In the genomic region with DNA sequence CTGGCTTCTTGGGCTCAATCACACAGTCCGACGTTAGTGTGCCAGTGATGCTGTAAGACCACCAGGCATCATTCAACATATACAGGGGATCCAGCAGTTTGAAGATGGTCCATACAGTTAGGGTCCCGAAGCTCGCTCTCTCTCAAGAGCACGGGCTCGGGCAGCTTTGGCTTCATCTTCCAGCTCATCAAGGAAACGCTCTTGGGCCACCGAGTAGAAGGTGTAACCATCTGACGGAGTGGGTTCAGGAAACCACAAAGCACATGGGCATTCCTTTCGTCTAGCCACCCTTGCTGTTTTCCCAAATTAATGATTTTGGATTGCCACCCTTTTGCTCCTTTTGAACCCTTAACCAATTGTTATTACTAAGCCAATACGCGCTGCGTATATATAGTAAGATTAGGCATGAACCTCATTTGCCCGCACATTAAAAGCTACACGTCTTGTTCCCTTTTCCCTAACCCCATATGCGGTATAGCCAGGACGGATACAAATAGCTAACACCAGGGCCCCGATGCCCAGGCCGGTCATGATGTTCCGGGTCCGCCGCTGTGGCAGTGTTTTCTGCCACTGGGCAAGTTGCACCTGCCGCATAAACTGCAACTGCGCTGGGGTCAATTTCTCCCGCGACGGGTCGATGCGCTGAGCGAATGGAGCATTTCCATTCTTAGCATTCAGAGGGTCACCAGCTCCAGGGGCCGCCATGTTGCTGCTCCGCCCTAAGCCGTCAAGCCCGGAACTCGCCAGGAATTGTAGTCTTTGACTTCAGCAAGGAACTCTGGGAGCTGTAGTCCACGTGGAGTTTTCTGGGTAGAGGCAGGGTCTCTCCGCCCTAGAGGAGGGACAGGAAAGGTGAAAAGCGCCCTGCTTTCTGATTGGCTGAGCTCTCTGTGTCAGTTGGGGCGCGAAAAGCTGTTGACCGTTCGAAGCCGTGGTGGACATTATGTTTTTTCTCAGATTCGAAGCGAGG, we compare ENCODE assay signal across 8 mouse cellular contexts. TPM values are rescaled to one million over a fixed set of nuclear protein-coding genes. Genes with fewer than 3 reads are reported as not detected.
DNase-seq lines count a peak whose midpoint lies in the region; ATAC-seq and TF ChIP-seq lines count a peak whose summit lies in the region.

A gene (plus strand): TSS at position 790 of the 970 bp plus-strand sequence.
A gene (minus strand): TSS at position 892 of the 970 bp plus-strand sequence.

- DNase-seq in heart, adult 9 months (ENCODE audit: low spot score in 2 of 2): peak; percentile 86 to 87
- DNase-seq in kidney, adult 9 months: peak; percentile 92
- DNase-seq in spleen, adult 2 months (ENCODE audit: low read depth in 1 of 2, low spot score in 2 of 2): peak; percentile 57 to 84

- TF ChIP-seq CTCF in C2C12 (IDR thresholded peaks at IDR 0.05; ENCODE audit: control insufficient read depth, insufficient read depth, insufficient read length): no peak
- TF ChIP-seq CTCF in bone marrow macrophage, adult 2 months (IDR thresholded peaks at IDR 0.05; ENCODE audit: low read depth, low read length): no peak
- no peak for TF ChIP-seq CTCF in spleen, adult 2 months (IDR thresholded peaks at IDR 0.05; ENCODE audit: extremely low read depth, insufficient read depth, insufficient read length, insufficient replicate concordance)

- no peaks in the 10 kb centered on the region for H3K79me3 ChIP-seq in C2C12 (ENCODE audit: low read depth)

- no peaks in the 10 kb centered on the region for H3K36me3 ChIP-seq in C2C12 (ENCODE audit: control insufficient read depth, insufficient read depth)
- H3K36me3 ChIP-seq in embryonic facial prominence, embryonic 15.5 days: peaks cover 9% of the 10 kb centered on the region; the same call in 1 of the 2 replicates
- peaks cover 14% of the 10 kb centered on the region for H3K36me3 ChIP-seq in limb, embryonic 13.5 days
- H3K36me3 ChIP-seq in midbrain, embryonic 15.5 days (replicated peaks): no peaks in the 10 kb centered on the region
- peaks cover 2% of the 10 kb centered on the region for H3K36me3 ChIP-seq in spleen, adult 2 months (ENCODE audit: control insufficient read depth, insufficient read depth, low read length)

- H3K9me3 ChIP-seq in embryonic facial prominence, embryonic 15.5 days (replicated peaks): no peaks in the 10 kb centered on the region
- no peaks in the 10 kb centered on the region for H3K9me3 ChIP-seq in limb, embryonic 13.5 days
- no peaks in the 10 kb centered on the region for H3K9me3 ChIP-seq in midbrain, embryonic 15.5 days

- H3K4me3 ChIP-seq in C2C12 (ENCODE audit: insufficient read depth, poor library complexity, severe bottlenecking): peak within 1 kb of the TSS; percentile 56
- H3K4me3 ChIP-seq in bone marrow macrophage, adult 2 months (ENCODE audit: insufficient read depth, low read length): peak within 1 kb of the TSS; percentile 95
- peak within 1 kb of the TSS; percentile 90 for H3K4me3 ChIP-seq in embryonic facial prominence, embryonic 15.5 days (replicated peaks)
- H3K4me3 ChIP-seq in limb, embryonic 13.5 days: peak within 1 kb of the TSS; percentile 72
- H3K4me3 ChIP-seq in midbrain, embryonic 15.5 days: peak within 1 kb of the TSS; percentile 71
- peak within 1 kb of the TSS; percentile 85 for H3K4me3 ChIP-seq in spleen, adult 2 months (ENCODE audit: extremely low read depth, insufficient read depth, insufficient read length)

- TF ChIP-seq POLR2A in bone marrow macrophage, adult 2 months (IDR thresholded peaks at IDR 0.05; ENCODE audit: borderline replicate concordance, low read depth, low read length): peak; percentile 73; the same call in 1 of the 2 replicates
- peak; percentile 52 for TF ChIP-seq POLR2A in spleen, adult 2 months (IDR thresholded peaks at IDR 0.05; ENCODE audit: low read depth, low read length)

- 8% methylated on average over 45 of the region's 45 CpGs for WGBS in embryonic facial prominence, embryonic 15.5 days
- 11% methylated on average over 45 of the region's 45 CpGs for WGBS in limb, embryonic 13.5 days
- 10% methylated on average over 45 of the region's 45 CpGs for WGBS in midbrain, embryonic 15.5 days
- WGBS in spleen, adult 2 months: 5% methylated on average over 45 of the region's 45 CpGs

- H3ac ChIP-seq in C2C12 (ENCODE audit: control insufficient read depth, insufficient read length, low read depth): peak within 1 kb of the TSS; percentile 96

- H3K4me2 ChIP-seq in embryonic facial prominence, embryonic 15.5 days (replicated peaks): peak within 1 kb of the TSS; percentile 71
- H3K4me2 ChIP-seq in limb, embryonic 13.5 days (replicated peaks): peak within 1 kb of the TSS; percentile 77
- H3K4me2 ChIP-seq in midbrain, embryonic 15.5 days: peak within 1 kb of the TSS; percentile 89

- H3K9ac ChIP-seq in embryonic facial prominence, embryonic 15.5 days: peak within 1 kb of the TSS; percentile 82
- H3K9ac ChIP-seq in limb, embryonic 13.5 days: peak within 1 kb of the TSS; percentile 80
- H3K9ac ChIP-seq in midbrain, embryonic 15.5 days: peak within 1 kb of the TSS; percentile 80

- peak; percentile 93 for ATAC-seq in embryonic facial prominence, embryonic 15.5 days (ENCODE audit: insufficient number of reproducible peaks, low FRiP score, low TSS enrichment, low read depth)
- peak; percentile 95 for ATAC-seq in limb, embryonic 13.5 days (ENCODE audit: low FRiP score, low read depth)
- ATAC-seq in midbrain, embryonic 15.5 days (replicated peaks): peak; percentile 96

- H3K27ac ChIP-seq in bone marrow macrophage, adult 2 months (ENCODE audit: insufficient read depth, low read depth, low read length): peak within 1 kb of the TSS; percentile 53
- peak within 1 kb of the TSS; percentile 67 for H3K27ac ChIP-seq in embryonic facial prominence, embryonic 15.5 days (replicated peaks)
- 0 out of 2 replicates have a peak within 1 kb of the TSS, but pooled peaks have one; percentile 40 for H3K27ac ChIP-seq in limb, embryonic 13.5 days
- peak within 1 kb of the TSS; percentile 83 for H3K27ac ChIP-seq in midbrain, embryonic 15.5 days
- H3K27ac ChIP-seq in spleen, adult 2 months (ENCODE audit: insufficient read depth, low read length): 0 out of 2 replicates have a peak within 1 kb of the TSS, but pooled peaks have one; percentile 24

- peaks cover 18% of the 10 kb centered on the region for H3K4me1 ChIP-seq in bone marrow macrophage, adult 2 months (ENCODE audit: control insufficient read depth, insufficient read depth, low read length)
- peaks cover 33% of the 10 kb centered on the region for H3K4me1 ChIP-seq in embryonic facial prominence, embryonic 15.5 days
- H3K4me1 ChIP-seq in limb, embryonic 13.5 days: peaks cover 27% of the 10 kb centered on the region
- H3K4me1 ChIP-seq in midbrain, embryonic 15.5 days: peaks cover 30% of the 10 kb centered on the region
- peaks cover 9% of the 10 kb centered on the region; the same call in 1 of the 2 replicates for H3K4me1 ChIP-seq in spleen, adult 2 months (ENCODE audit: control insufficient read depth, insufficient read depth, insufficient read length)

- peaks cover 10% of the 10 kb centered on the region for H3K79me2 ChIP-seq in C2C12 (ENCODE audit: control insufficient read depth, insufficient read depth)

- H3K27me3 ChIP-seq in C2C12 (ENCODE audit: control insufficient read depth, insufficient read depth, insufficient read length): peaks cover 3% of the 10 kb centered on the region
- no peaks in the 10 kb centered on the region for H3K27me3 ChIP-seq in embryonic facial prominence, embryonic 15.5 days
- peaks cover 16% of the 10 kb centered on the region; the same call in 1 of the 2 replicates for H3K27me3 ChIP-seq in limb, embryonic 13.5 days
- no peaks in the 10 kb centered on the region for H3K27me3 ChIP-seq in midbrain, embryonic 15.5 days (replicated peaks)
- no peaks in the 10 kb centered on the region for H3K27me3 ChIP-seq in spleen, adult 2 months (ENCODE audit: control insufficient read depth, insufficient read depth, low read length)

TF ChIP-seq in C2C12, 6 proteins besides CTCF, POLR2A, EP300 and RAD21:
- TF ChIP-seq MYOD1 (IDR thresholded peaks at IDR 0.05; ENCODE audit: control insufficient read depth, insufficient read length, low read depth) (no peak), USF1 (IDR thresholded peaks at IDR 0.05; ENCODE audit: low read depth) (peak; percentile 25), MAX (IDR thresholded peaks at IDR 0.05) (peak; percentile 63)
TF ChIP-seq in C2C12: peak in this region for 2.

RNA-seq across cellular contexts. Expression of the first gene that starts in this region (rescaled TPM):
- polyA plus RNA-seq in C2C12 (2012; fragmentation: generic; extraction: Trizol): 0.05 TPM
- 1.0 and 1.6 TPM in 2 replicates for polyA plus RNA-seq in bone marrow macrophage, adult 2 months (2012; ENCODE audit: insufficient read depth, insufficient read length, missing spikeins)
- polyA plus RNA-seq in embryonic facial prominence, embryonic 15.5 days (2015; fragmentation: Nextera tagmentation; extraction: Ambion mirVana): 1.1 and 1.9 TPM in 2 replicates
- polyA plus RNA-seq in limb, embryonic 13.5 days (2015; fragmentation: Nextera tagmentation; extraction: Ambion mirVana): 1.7 and 1.9 TPM in 2 replicates
- 0.93 and 1.3 TPM in 2 replicates for polyA plus RNA-seq in midbrain, embryonic 15.5 days (2015; fragmentation: Nextera tagmentation; extraction: Ambion mirVana)
- 0.06 and 0.19 TPM in 2 replicates for polyA plus RNA-seq in spleen, adult 2 months (2012; rRNA removed)

RNA-seq across cellular contexts. Expression of the second gene that starts in this region (rescaled TPM):
- 85.2 TPM for polyA plus RNA-seq in C2C12 (2012; fragmentation: generic; extraction: Trizol)
- polyA plus RNA-seq in bone marrow macrophage, adult 2 months (2012; ENCODE audit: insufficient read depth, insufficient read length, missing spikeins): 60.1 and 63.3 TPM in 2 replicates
- 160 and 165 TPM in 2 replicates for polyA plus RNA-seq in embryonic facial prominence, embryonic 15.5 days (2015; fragmentation: Nextera tagmentation; extraction: Ambion mirVana)
- polyA plus RNA-seq in limb, embryonic 13.5 days (2015; fragmentation: Nextera tagmentation; extraction: Ambion mirVana): 172 and 175 TPM in 2 replicates
- 202 and 204 TPM in 2 replicates for polyA plus RNA-seq in midbrain, embryonic 15.5 days (2015; fragmentation: Nextera tagmentation; extraction: Ambion mirVana)
- polyA plus RNA-seq in spleen, adult 2 months (2012; rRNA removed): 148 TPM in 2 replicates

Comparison
In these comparisons a context has a peak if more than half of its experiments do, and no peak if none do; other contexts are left out.
1. Peak in every context shown above with its lines: DNase-seq, ATAC-seq, H3K4me3 ChIP-seq and H3K27ac ChIP-seq.
2. H3K27ac ChIP-seq: peak in every context shown above with its lines; median percentile 83 in midbrain, embryonic 15.5 days; 67 in embryonic facial prominence, embryonic 15.5 days; 53 in bone marrow macrophage, adult 2 months; 40 in limb, embryonic 13.5 days; 24 in spleen, adult 2 months.